Mouse (Mus musculus) testis, postnatal 10 days (tissue): ENCODE results near the gene Sema6d.

Experiments
- DNase-seq: peaks from one replicate; pipeline ENCODE4 v3.0.0; 2021; ENCODE audit warnings: low spot score

The Sema6d gene

DNA sequence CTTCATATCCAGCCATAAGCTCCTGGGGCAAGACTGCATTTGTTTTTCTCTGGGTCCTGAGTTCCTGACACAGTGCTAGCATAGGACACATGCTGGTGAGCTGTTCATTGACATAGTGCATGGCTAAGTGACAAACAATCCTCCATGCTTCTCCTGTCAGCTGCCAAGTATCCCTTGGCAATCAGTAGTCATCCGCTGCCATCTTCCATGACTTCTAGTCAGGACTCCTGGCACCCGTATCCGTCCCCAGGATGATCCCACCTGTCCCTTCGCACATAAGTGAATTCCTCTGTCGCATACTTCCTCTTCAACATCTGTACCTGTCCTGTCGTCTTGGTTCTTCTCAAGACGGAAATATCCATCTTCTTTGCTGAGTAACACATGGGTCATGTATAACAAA lies 468.3 kb downstream of the Sema6d start:
- no peak for DNase-seq

GRCm38 (mm10) chr2:124561668-124562067 lies 471.9 kb downstream of the Sema6d start:
- no peak for DNase-seq

DNA sequence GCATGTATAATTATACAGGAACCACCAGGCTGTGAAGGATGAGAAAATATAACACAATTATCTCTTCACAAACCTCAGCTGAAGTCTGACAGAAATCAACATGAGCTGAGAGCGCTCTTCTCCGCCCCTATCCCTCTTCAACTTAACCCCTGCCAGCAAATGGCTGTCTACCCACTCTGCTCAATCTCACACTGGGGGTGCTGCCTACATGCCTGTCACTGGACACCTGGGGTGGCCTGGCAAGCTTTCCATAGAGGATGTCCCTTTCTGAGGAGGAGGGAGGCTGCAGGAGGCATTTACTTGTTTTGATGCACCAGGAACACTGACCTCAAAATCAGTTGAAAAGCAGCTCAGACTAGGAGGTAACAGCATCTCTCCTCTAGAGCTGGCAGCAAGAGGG lies 472.3 kb downstream of the Sema6d start:
- no peak for DNase-seq

GRCm38 (mm10) chr2:124563759-124564158 lies 474.0 kb downstream of the Sema6d start:
- DNase-seq = no peak

GRCm38 (mm10) chr2:124573734-124574133 lies 484.0 kb downstream of the Sema6d start:
- no peak for DNase-seq

DNA sequence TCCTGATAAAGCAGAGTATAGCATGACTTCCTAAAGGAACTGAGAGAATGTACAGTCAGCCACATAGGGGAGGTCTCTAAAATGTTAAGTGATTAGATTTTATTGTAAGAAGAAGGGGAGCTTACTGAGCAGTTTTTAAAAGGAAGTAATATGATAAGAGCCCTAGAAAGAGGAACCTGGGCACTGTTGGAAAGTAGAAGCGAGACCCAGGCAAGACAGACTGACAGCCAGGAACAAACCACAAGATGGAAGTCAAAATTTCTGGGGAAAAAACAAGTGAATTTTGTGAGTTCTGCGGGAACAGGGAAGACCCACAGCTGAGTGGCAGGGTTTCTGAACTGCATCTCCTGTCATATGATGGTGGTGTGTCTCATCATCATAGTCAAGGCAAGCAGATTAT lies 486.3 kb downstream of the Sema6d start:
- DNase-seq = no peak

DNA sequence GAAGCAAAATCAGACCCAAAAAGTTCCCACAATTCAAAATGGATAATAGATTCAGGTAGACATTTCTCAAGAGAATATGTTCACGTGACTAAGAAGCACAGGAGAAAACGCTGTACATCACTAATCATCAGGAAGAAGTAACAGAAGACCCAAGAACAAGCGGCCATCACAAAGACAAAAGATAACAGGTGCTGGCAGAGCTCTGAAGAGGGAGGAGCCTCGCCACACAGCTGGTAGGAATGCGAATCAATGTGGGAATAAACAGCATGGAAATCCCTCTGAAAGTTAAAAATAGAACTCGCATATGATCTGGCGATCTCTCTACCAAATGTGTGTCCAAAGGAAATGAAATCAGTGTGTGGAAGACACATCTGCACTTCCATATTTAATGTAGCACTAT lies 493.8 kb downstream of the Sema6d start:
- DNase-seq = no peak

- no peak for DNase-seq
These were observed 503.0 kb downstream of the Sema6d start for GRCm38 (mm10) chr2:124592750-124593149.

GRCm38 (mm10) chr2:124599014-124599413 lies 509.2 kb downstream of the Sema6d start:
- no peak for DNase-seq

- DNase-seq = no peak
These were observed 512.1 kb downstream of the Sema6d start for GRCm38 (mm10) chr2:124601702-124602378.

GRCm38 (mm10) chr2:124602379-124602913 lies 512.7 kb downstream of the Sema6d start:
- DNase-seq = no peak

GRCm38 (mm10) chr2:124605341-124605740 lies 515.6 kb downstream of the Sema6d start:
- no peak for DNase-seq

DNA sequence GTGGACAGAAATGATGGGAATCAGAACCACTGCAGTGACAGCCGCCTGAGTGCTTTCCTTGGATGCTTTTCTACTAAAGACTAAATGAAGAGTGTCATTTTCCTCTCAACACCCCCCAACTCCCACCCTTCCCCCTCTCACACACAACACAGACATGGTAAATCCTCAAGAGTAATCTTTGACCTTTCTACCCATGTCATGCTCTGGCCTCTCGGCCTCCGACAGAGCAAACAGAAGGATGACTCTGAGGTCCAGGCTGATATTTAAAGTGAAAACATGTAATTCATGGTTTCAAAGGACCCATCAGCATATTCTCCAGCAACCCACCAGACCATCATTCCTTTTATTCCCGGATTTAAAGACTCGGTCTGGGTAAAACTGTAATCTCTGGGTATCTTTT lies 518.2 kb downstream of the Sema6d start:
- no peak for DNase-seq

DNA sequence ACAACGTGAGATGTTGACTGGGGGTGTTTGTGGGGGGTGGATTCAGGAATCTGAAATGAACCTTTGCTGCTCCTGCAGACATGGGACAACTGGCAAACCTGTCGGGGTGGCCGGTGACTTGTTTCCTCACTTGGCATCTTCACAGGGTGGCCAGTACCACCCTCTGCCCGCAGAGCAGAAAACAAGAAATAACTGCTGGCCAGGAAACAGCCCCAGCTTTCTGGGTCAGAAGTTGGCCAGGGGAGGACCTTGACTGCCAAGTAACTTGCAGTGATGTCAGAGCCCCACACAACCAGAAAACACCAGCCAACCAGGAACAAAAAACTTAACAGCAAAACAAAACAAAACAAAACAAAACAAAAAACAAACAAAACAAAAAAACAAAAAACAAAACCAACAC lies 518.8 kb downstream of the Sema6d start:
- DNase-seq = no peak

DNA sequence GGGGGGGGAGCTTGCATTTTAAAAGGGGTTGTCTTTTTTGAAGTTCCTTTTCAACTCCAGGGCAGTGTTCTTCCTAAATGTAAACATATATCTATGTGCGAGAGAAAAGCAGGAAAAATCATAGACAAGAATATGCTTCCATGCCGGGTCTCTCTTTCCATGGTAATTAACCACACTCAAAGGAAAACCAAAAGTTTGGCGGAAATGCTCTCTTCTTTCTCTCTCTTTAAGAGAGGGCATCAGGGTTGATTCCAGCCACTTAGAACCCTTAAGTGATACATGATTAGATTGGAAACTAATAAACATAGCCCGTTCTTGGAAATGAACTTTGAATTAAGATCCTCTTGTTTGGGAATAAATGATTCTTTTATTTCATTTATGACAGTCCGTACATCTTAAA lies 519.2 kb downstream of the Sema6d start:
- DNase-seq = no peak

DNA sequence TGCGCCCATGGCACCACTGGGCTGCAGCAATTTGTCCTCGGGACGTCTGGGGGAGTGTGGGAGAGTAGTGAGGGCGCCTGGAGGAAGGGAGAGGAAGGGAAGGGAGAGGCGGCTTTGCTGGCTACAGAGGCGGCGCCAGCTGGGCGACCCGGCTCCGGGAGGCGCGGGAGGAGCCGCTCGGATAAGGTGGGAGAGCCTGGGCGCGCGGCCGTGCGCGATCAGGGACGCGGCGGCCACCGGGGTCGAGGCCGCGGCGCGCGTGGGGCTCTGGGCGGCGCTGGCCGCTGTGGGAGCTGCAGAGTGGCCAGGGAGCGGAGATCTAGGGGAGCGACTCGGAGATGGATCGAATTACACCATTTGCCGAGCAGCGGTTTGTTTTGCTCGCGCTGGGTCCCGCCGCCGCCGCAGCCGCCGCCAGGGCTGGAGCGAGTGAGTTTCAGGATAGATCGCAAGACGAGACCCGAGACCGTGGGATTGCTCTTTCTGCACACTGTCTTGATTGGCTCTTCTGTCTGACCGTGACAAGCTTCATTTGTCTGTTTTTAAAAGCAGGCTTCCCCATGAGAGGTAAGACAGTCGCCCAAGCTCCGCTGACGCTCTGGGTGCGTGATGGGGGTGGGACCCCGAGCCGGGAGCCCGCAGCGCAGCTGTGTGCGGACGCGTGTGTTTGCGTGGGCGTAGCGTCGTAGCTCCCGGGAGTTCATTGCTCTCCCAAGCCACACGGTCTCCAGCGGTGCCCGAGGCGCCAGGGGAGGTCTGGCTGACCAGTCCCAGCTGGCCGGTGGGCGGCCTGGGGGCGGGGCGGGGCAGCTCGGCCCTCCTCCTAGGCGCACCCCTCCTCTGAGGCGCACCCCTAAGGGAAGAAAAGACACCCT lies 520.2 kb downstream of the Sema6d start:
- DNase-seq = peak; percentile 89

DNA sequence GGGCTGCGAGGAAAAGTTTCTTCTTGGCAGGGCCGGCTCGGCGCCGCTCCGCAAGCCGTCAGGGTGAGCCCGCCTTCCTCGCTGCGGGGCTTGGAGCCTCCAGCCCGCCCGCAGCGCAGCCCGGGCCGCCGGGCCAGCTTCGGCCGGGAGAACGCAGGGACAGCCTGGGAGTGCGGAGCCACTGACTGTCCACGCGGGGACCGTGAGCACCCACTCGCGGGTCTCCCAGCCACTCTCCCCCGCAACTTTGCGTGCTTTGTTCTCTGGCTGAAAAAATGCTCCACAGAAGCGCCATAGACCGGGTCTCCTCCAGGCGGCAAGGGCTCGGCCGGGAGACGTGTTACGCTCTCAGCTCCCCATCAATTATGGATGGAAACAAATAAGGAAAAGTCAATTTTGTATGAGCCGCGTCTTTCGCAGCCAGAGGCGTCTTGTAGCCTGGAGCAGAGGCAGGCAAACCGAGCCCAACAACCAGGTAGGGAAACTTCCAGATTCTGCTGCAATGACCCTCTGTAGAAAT lies 520.9 kb downstream of the Sema6d start:
- no peak for DNase-seq

- no peak for DNase-seq
These were observed 521.5 kb downstream of the Sema6d start for GRCm38 (mm10) chr2:124611226-124611625.

DNA sequence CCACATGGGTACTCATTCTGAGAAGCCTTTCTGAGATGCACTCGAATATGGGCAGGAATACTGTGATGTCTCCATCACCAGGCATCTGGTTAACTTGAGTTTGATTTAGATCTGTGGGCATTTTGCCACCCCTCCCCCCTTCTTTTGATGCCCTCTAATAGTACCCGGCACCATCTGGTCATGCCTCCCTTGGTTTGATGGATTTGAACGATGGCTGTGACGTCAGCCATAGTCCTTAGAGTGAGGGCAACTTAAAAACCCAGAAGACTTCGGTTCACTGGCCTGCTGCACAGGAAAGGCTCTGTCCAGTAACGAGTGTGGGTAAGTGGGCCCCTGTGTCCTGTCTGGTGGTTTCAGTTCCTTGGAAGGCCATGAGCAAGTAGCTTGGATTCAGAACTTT lies 522.5 kb downstream of the Sema6d start:
- DNase-seq = no peak

DNA sequence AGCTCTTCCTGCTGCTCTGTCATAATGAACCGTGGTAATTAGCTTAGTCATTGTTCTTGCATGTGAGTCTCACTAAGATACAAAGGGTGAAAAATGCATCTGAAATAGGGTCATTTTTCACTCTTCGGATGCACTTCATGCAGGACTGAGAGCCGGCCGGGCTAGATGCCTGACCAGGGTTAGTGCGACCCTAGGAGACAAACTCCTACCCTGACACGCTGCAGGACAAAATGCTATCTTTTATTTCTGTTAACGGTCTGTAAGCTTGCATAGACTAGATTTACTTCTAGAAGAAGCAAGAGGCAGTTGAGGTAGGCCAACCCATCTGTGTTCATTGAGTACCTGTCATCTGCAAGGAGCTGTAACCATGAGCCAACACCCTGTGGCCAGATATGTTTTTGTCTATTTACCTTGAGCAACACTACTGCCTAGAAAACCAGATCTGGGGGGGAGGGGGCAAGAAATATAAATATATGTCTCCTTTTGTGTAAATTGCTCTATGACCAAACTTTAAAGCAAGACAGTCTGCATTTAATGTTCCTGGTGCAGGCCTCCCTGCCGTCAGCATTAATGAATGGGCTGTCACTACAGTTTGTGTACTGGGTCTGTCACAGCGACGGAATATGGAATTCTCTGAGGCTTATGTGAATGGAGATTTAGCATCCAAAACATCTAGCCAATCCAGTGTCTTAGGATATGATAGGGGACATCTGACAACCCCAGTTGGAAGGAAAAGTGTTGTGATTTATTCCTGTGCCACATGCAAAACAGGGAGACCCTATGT lies 523.1 kb downstream of the Sema6d start:
- no peak for DNase-seq

GRCm38 (mm10) chr2:124613671-124614210 lies 524.0 kb downstream of the Sema6d start:
- no peak for DNase-seq

- DNase-seq = no peak
These were observed 527.0 kb downstream of the Sema6d start for GRCm38 (mm10) chr2:124616746-124617145.
